Mouse (Mus musculus) stomach, postnatal 0 days (tissue): ENCODE results near the gene Gm42372. TPM values are rescaled to one million over a fixed set of nuclear protein-coding genes. Genes with fewer than 3 reads are reported as not detected.
"Not testable (repeated sequence)": the region's sequence is repeated elsewhere in the genome, so short reads cannot be mapped to it uniquely, and the experiment has no call there.

Experiments used
- ATAC-seq: fragments of 200-750 bp; cut with Nextera tagmentation; 2 replicates; pipeline ENCODE4 v1.8.0; 2017; ENCODE audit not compliant: low FRiP score, low TSS enrichment
- DNase-seq: peaks from one replicate; pipeline ENCODE4 v3.0.0-alpha.2; 2016; ENCODE audit warnings: low spot score
- H3K27ac ChIP-seq: fragments of 300-500 bp; sonication (generic); replicated peaks from 2 replicates; pipeline ENCODE4 v1.5.1; 2014; ENCODE audit warnings: mild to moderate bottlenecking, control low read depth
- H3K27me3 ChIP-seq: fragments of 300-500 bp; sonication (generic); 2 replicates; pipeline ENCODE4 v1.6.1; 2014; ENCODE audit warnings: low read length; ENCODE audit not compliant: control insufficient read depth, insufficient read depth
- H3K36me3 ChIP-seq: fragments of 300-500 bp; sonication (generic); 2 replicates; pipeline ENCODE4 v1.6.1; 2014; ENCODE audit warnings: low read length, mixed read lengths; ENCODE audit not compliant: control insufficient read depth, insufficient read depth
- H3K4me1 ChIP-seq: fragments of 300-500 bp; sonication (generic); replicated peaks from 2 replicates; pipeline ENCODE4 v1.6.1; 2014; ENCODE audit warnings: antibody characterized with exemption; ENCODE audit not compliant: control insufficient read depth, insufficient read depth
- H3K4me2 ChIP-seq: fragments of 300-500 bp; sonication (generic); replicated peaks from 2 replicates; pipeline ENCODE4 v1.6.1; 2014; ENCODE audit warnings: low read depth, mild to moderate bottlenecking, control low read depth, moderate library complexity
- H3K4me3 ChIP-seq: fragments of 300-500 bp; sonication (generic); 2 replicates; pipeline ENCODE4 v1.5.1; 2014; ENCODE audit warnings: low read depth, low read length, control low read depth
- H3K9ac ChIP-seq: fragments of 300-500 bp; sonication (generic); 2 replicates; pipeline ENCODE4 v1.6.1; 2014; ENCODE audit warnings: mild to moderate bottlenecking, low read length, control low read depth, mixed read lengths
- H3K9me3 ChIP-seq: fragments of 300-500 bp; sonication (generic); 2 replicates; pipeline ENCODE4 v1.6.1; 2016; ENCODE audit warnings: low read length; ENCODE audit not compliant: control insufficient read depth
- CTCF ChIP-seq: IDR thresholded peaks from 2 replicates; pipeline ENCODE4 v1.5.1; 2016; ENCODE audit warnings: antibody characterized with exemption, low read depth, mild to moderate bottlenecking, moderate library complexity
- EP300 ChIP-seq: optimal IDR thresholded peaks from 2 replicates; pipeline ENCODE3; 2016; ENCODE audit warnings: antibody characterized with exemption
- WGBS: fragments of 180-500 bp; shearing (Covaris S2); extraction: QIAGEN DNeasy Blood & Tissue Kit; methylation state at CpG from one replicate; pipeline ENCODE4 v1.1.7; 2014; 5-methylcytosine and 5-hydroxymethylcytosine counted together
- polyA plus RNA-seq: library from polyadenylated mRNA; unstranded; fragments of >200 nt; fragmentation: Nextera tagmentation; extraction: Ambion mirVana; gene quantifications from 2 replicates; pipeline ENCODE4 v1.2.1, GENCODE M21; 2015

The Gm42372 gene
- polyA plus RNA-seq, 1 experiment from 2014 or later: 0.15 TPM

GRCm38 (mm10) chr7:16947959-16948361 is 34.9 kb upstream of the Gm42372 start:
- Histone ChIP-seq H3K4me1 (peaks cover 10% of the 10 kb centered on the region), H3K27me3 (no peaks in the 10 kb centered on the region), H3K9ac (no peak overlapping the region), H3K36me3 (no peaks in the 10 kb centered on the region), H3K4me2 (peak overlapping the region; percentile 56), H3K9me3 (no peaks in the 10 kb centered on the region), H3K4me3 (no peak overlapping the region), H3K27ac (no peak overlapping the region)
- TF ChIP-seq CTCF: no peak
- no peak for TF ChIP-seq EP300
- WGBS: 0% methylated on average over 4 of the region's 4 CpGs
- ATAC-seq (no peak), DNase-seq (peak; percentile 44)

- Histone ChIP-seq H3K9me3 (no peaks in the 10 kb centered on the region), H3K4me2 (no peak overlapping the region), H3K4me1 (peaks cover 10% of the 10 kb centered on the region), H3K9ac (no peak overlapping the region), H3K27ac (no peak overlapping the region), H3K4me3 (no peak overlapping the region), H3K27me3 (no peaks in the 10 kb centered on the region), H3K36me3 (no peaks in the 10 kb centered on the region)
- ATAC-seq: no peak
- no peak for TF ChIP-seq CTCF
- TF ChIP-seq EP300: no peak
- DNase-seq: no peak
- WGBS: 77% methylated on average over 8 of the region's 8 CpGs
Measured at GRCm38 (mm10) chr7:16948923-16949458, 33.9 kb upstream of the Gm42372 start.

GRCm38 (mm10) chr7:16949908-16950841 is 32.7 kb upstream of the Gm42372 start:
- no peaks in the 10 kb centered on the region for H3K27me3 ChIP-seq
- H3K4me3 ChIP-seq: peak overlapping the region; percentile 13; the same call in 1 of the 2 replicates
- WGBS: 10% methylated on average over 29 of the region's 29 CpGs
- no peak overlapping the region for H3K27ac ChIP-seq
- H3K9ac ChIP-seq: no peak overlapping the region; the same call in 1 of the 2 replicates
- TF ChIP-seq CTCF (peak; percentile 97), EP300 (no peak)
- H3K9me3 ChIP-seq: no peaks in the 10 kb centered on the region
- H3K36me3 ChIP-seq: no peaks in the 10 kb centered on the region
- peaks cover 8% of the 10 kb centered on the region for H3K4me1 ChIP-seq
- DNase-seq (peak; percentile 86), ATAC-seq (peak; percentile 47; the same call in 1 of the 2 replicates)
- peak overlapping the region; percentile 51 for H3K4me2 ChIP-seq

- no peak overlapping the region for H3K4me3 ChIP-seq
- peak; percentile 80 for ATAC-seq
- H3K4me1 ChIP-seq: peaks cover 8% of the 10 kb centered on the region
- WGBS: 20% methylated on average over 18 of the region's 18 CpGs
- no peaks in the 10 kb centered on the region for H3K27me3 ChIP-seq
- H3K9me3 ChIP-seq: no peaks in the 10 kb centered on the region
- DNase-seq: peak; percentile 84
- H3K9ac ChIP-seq: no peak overlapping the region
- no peaks in the 10 kb centered on the region for H3K36me3 ChIP-seq
- H3K27ac ChIP-seq: no peak overlapping the region
- H3K4me2 ChIP-seq: no peak overlapping the region
- TF ChIP-seq CTCF (peak; percentile 87), EP300 (no peak)
Measured at GRCm38 (mm10) chr7:16950861-16951635, 31.8 kb upstream of the Gm42372 start.

GRCm38 (mm10) chr7:16953776-16954175 is 29.1 kb upstream of the Gm42372 start:
- H3K9ac ChIP-seq, DNase-seq, H3K27ac ChIP-seq, ATAC-seq, H3K4me3 ChIP-seq, H3K4me2 ChIP-seq, H3K27me3 ChIP-seq, H3K4me1 ChIP-seq, H3K36me3 ChIP-seq, H3K9me3 ChIP-seq: not testable (repeated sequence)
- 64% methylated on average over 2 of the region's 2 CpGs for WGBS
